Mouse (Mus musculus) lung, embryonic 15.5 days (tissue): Measurements from ENCODE around the gene Lix1l. TPM values are rescaled to one million over a fixed set of nuclear protein-coding genes. Genes with fewer than 3 reads are reported as not detected.

Experiments
- ATAC-seq: fragments of 200-750 bp; cut with Nextera tagmentation; 2 replicates; pipeline ENCODE4 v1.8.0; 2017; ENCODE audit warnings: moderate number of reproducible peaks, borderline replicate concordance; ENCODE audit not compliant: low FRiP score, low TSS enrichment; ENCODE audit errors: extremely low read depth
- H3K27ac ChIP-seq: fragments of 300-500 bp; sonication (generic); 2 replicates; pipeline ENCODE4 v1.5.1; 2015; ENCODE audit warnings: moderate library complexity, mild to moderate bottlenecking, inconsistent platforms
- H3K27me3 ChIP-seq: fragments of 300-500 bp; sonication (generic); 2 replicates; pipeline ENCODE4 v1.6.1; 2015; ENCODE audit warnings: inconsistent platforms
- H3K36me3 ChIP-seq: fragments of 300-500 bp; sonication (generic); 2 replicates; pipeline ENCODE4 v1.6.1; 2015; ENCODE audit warnings: inconsistent platforms
- H3K4me1 ChIP-seq: fragments of 300-500 bp; sonication (generic); 2 replicates; pipeline ENCODE4 v1.6.1; 2015; ENCODE audit warnings: inconsistent platforms
- H3K4me2 ChIP-seq: fragments of 300-500 bp; sonication (generic); 2 replicates; pipeline ENCODE4 v1.6.1; 2015; ENCODE audit warnings: inconsistent platforms, mild to moderate bottlenecking, moderate library complexity
- H3K4me3 ChIP-seq: fragments of 300-500 bp; sonication (generic); 2 replicates; pipeline ENCODE4 v1.5.1; 2015; ENCODE audit warnings: mild to moderate bottlenecking, inconsistent platforms
- H3K9ac ChIP-seq: fragments of 300-500 bp; sonication (generic); 2 replicates; pipeline ENCODE4 v1.6.1; 2015; ENCODE audit warnings: inconsistent platforms
- H3K9me3 ChIP-seq: fragments of 300-500 bp; sonication (generic); 2 replicates; pipeline ENCODE4 v1.6.1; 2016; ENCODE audit warnings: inconsistent platforms
- WGBS: fragments of 180-500 bp; shearing (Covaris S2); methylation state at CpG from one replicate; pipeline ENCODE4 v1.1.7; 2015; 5-methylcytosine and 5-hydroxymethylcytosine counted together
- polyA plus RNA-seq: library from polyadenylated mRNA; unstranded; fragments of >200 nt; fragmentation: Nextera tagmentation; extraction: Ambion mirVana; gene quantifications from 2 replicates; pipeline ENCODE4 v1.2.1, GENCODE M21; 2015

The Lix1l gene
- polyA plus RNA-seq, 1 experiment from 2014 or later: 7.9 TPM

GRCm38 (mm10) chr3:96578561-96579238, 22.2 kb upstream of the Lix1l start:
- Histone ChIP-seq H3K4me1 (peaks cover 33% of the 10 kb centered on the region), H3K27ac (no peak overlapping the region)
- WGBS: 77% methylated on average over 12 of the region's 12 CpGs

GRCm38 (mm10) chr3:96579239-96579750, 21.7 kb upstream of the Lix1l start:
- Histone ChIP-seq H3K4me1 (peaks cover 30% of the 10 kb centered on the region), H3K4me2 (no peak overlapping the region), H3K9ac (no peak overlapping the region), H3K9me3 (no peaks in the 10 kb centered on the region), H3K27ac (no peak overlapping the region), H3K27me3 (no peaks in the 10 kb centered on the region), H3K36me3 (no peaks in the 10 kb centered on the region), H3K4me3 (no peak overlapping the region)
- WGBS: 64% methylated on average over 4 of the region's 4 CpGs
- ATAC-seq: no peak

More at GRCm38 (mm10) chr3:96578561-96579238, 22.2 kb upstream of the Lix1l start:
- Histone ChIP-seq H3K4me2 (no peak overlapping the region), H3K27me3 (no peaks in the 10 kb centered on the region), H3K9me3 (no peaks in the 10 kb centered on the region), H3K4me3 (no peak overlapping the region), H3K36me3 (no peaks in the 10 kb centered on the region), H3K9ac (no peak overlapping the region)
- no peak for ATAC-seq

GRCm38 (mm10) chr3:96579885-96580454, 21.0 kb upstream of the Lix1l start:
- 10% methylated on average over 16 of the region's 16 CpGs for WGBS
- peak overlapping the region; percentile 46 for H3K4me2 ChIP-seq
- H3K36me3 ChIP-seq: no peaks in the 10 kb centered on the region
- H3K27ac ChIP-seq: no peak overlapping the region
- H3K4me1 ChIP-seq: peaks cover 30% of the 10 kb centered on the region
- H3K9ac ChIP-seq: no peak overlapping the region
- H3K9me3 ChIP-seq: no peaks in the 10 kb centered on the region
- no peak overlapping the region for H3K4me3 ChIP-seq
- H3K27me3 ChIP-seq: no peaks in the 10 kb centered on the region
- ATAC-seq: peak; percentile 59; the same call in 1 of the 2 replicates

GRCm38 (mm10) chr3:96581141-96581540, 19.8 kb upstream of the Lix1l start:
- no peak overlapping the region for H3K4me3 ChIP-seq
- H3K4me2 ChIP-seq: no peak overlapping the region
- H3K36me3 ChIP-seq: no peaks in the 10 kb centered on the region
- ATAC-seq: no peak
- H3K27ac ChIP-seq: no peak overlapping the region
- H3K9ac ChIP-seq: no peak overlapping the region
- H3K9me3 ChIP-seq: no peaks in the 10 kb centered on the region
- peaks cover 21% of the 10 kb centered on the region for H3K4me1 ChIP-seq
- 53% methylated on average over 6 of the region's 6 CpGs for WGBS
- no peaks in the 10 kb centered on the region for H3K27me3 ChIP-seq

- Histone ChIP-seq H3K36me3 (no peaks in the 10 kb centered on the region), H3K4me1 (peaks cover 13% of the 10 kb centered on the region), H3K27ac (no peak overlapping the region), H3K9ac (no peak overlapping the region), H3K27me3 (no peaks in the 10 kb centered on the region), H3K4me2 (no peak overlapping the region), H3K9me3 (no peaks in the 10 kb centered on the region), H3K4me3 (no peak overlapping the region)
- 78% methylated on average over 16 of the region's 16 CpGs for WGBS
- ATAC-seq: no peak
These were observed 19.0 kb upstream of the Lix1l start for GRCm38 (mm10) chr3:96581771-96582515.

- no peak overlapping the region for H3K4me3 ChIP-seq
- ATAC-seq: no peak
- H3K27me3 ChIP-seq: no peaks in the 10 kb centered on the region
- no peaks in the 10 kb centered on the region for H3K36me3 ChIP-seq
- peaks cover 4% of the 10 kb centered on the region; the same call in 1 of the 2 replicates for H3K4me1 ChIP-seq
- H3K9me3 ChIP-seq: no peaks in the 10 kb centered on the region
- 90% methylated on average over 5 of the region's 5 CpGs for WGBS
- H3K27ac ChIP-seq: no peak overlapping the region
- no peak overlapping the region for H3K9ac ChIP-seq
- no peak overlapping the region for H3K4me2 ChIP-seq
These were observed 17.6 kb upstream of the Lix1l start for GRCm38 (mm10) chr3:96583386-96583785.

- Histone ChIP-seq H3K4me1 (peaks cover 15% of the 10 kb centered on the region), H3K27me3 (peaks cover 9% of the 10 kb centered on the region), H3K9ac (no peak overlapping the region), H3K4me3 (no peak overlapping the region), H3K9me3 (no peaks in the 10 kb centered on the region), H3K27ac (no peak overlapping the region), H3K36me3 (no peaks in the 10 kb centered on the region), H3K4me2 (no peak overlapping the region)
- no peak for ATAC-seq
- WGBS: 79% methylated on average over 4 of the region's 4 CpGs
These were observed 10.3 kb upstream of the Lix1l start for GRCm38 (mm10) chr3:96590657-96591056.

GRCm38 (mm10) chr3:96593374-96593773, 7.6 kb upstream of the Lix1l start:
- peaks cover 34% of the 10 kb centered on the region for H3K27me3 ChIP-seq
- WGBS: 0% methylated on average over 10 of the region's 10 CpGs
- H3K9me3 ChIP-seq: no peaks in the 10 kb centered on the region
- H3K4me3 ChIP-seq: peak overlapping the region; percentile 70
- H3K9ac ChIP-seq: peak overlapping the region; percentile 71
- no peaks in the 10 kb centered on the region for H3K36me3 ChIP-seq
- H3K4me2 ChIP-seq: peak overlapping the region; percentile 66
- no peak for ATAC-seq
- H3K27ac ChIP-seq: peak overlapping the region; percentile 83; the same call in 1 of the 2 replicates
- H3K4me1 ChIP-seq: peaks cover 40% of the 10 kb centered on the region

- Histone ChIP-seq H3K4me1 (peaks cover 40% of the 10 kb centered on the region), H3K4me3 (peak within 1 kb of the TSS; percentile 70), H3K36me3 (no peaks in the 10 kb centered on the region), H3K9me3 (no peaks in the 10 kb centered on the region), H3K9ac (peak within 1 kb of the TSS; percentile 71), H3K27me3 (peaks cover 39% of the 10 kb centered on the region), H3K4me2 (peak within 1 kb of the TSS; percentile 66), H3K27ac (peak within 1 kb of the TSS; percentile 83)
- peak; percentile 89 for ATAC-seq
- under 1% methylated on average over 38 of the region's 38 CpGs for WGBS
These were observed 7.0 kb upstream of the Lix1l start, which contains the start of gene Polr3gl for GRCm38 (mm10) chr3:96593790-96594560. Gene Polr3gl (minus strand): TSS chr3:96594181.

GRCm38 (mm10) chr3:96594851-96595250, 6.1 kb upstream of the Lix1l start:
- no peaks in the 10 kb centered on the region for H3K9me3 ChIP-seq
- peaks cover 44% of the 10 kb centered on the region for H3K27me3 ChIP-seq
- H3K4me3 ChIP-seq: no peak overlapping the region
- no peak overlapping the region for H3K9ac ChIP-seq
- no peaks in the 10 kb centered on the region for H3K36me3 ChIP-seq
- 76% methylated on average over 5 of the region's 5 CpGs for WGBS
- peaks cover 40% of the 10 kb centered on the region for H3K4me1 ChIP-seq
- no peak overlapping the region for H3K27ac ChIP-seq
- no peak for ATAC-seq
- no peak overlapping the region for H3K4me2 ChIP-seq

- Histone ChIP-seq H3K4me1 (peaks cover 47% of the 10 kb centered on the region), H3K4me3 (peak overlapping the region; percentile 46; the same call in 1 of the 2 replicates), H3K9me3 (no peaks in the 10 kb centered on the region), H3K9ac (no peak overlapping the region), H3K27me3 (peaks cover 44% of the 10 kb centered on the region), H3K27ac (no peak overlapping the region), H3K4me2 (peak overlapping the region; percentile 96), H3K36me3 (no peaks in the 10 kb centered on the region)
- WGBS: 25% methylated on average over 6 of the region's 6 CpGs
- ATAC-seq: no peak
These were observed 5.3 kb upstream of the Lix1l start for GRCm38 (mm10) chr3:96595661-96596060.
